Mouse (Mus musculus) thymus, adult 2 months (tissue): ENCODE measurements around the gene Hip1r.
A peak's percentile ranks its signal among the peaks of the same experiment; 100 is the strongest.

Experiments
- CTCF ChIP-seq: fragments of 200-500 bp; IDR thresholded peaks from 2 replicates; pipeline ENCODE4 v1.5.1; 2012; ENCODE audit warnings: mild to moderate bottlenecking, control low read depth, low read length, moderate library complexity, borderline replicate concordance; ENCODE audit not compliant: control insufficient read depth, poor library complexity, insufficient read depth; ENCODE audit errors: extremely low read depth
- POLR2A ChIP-seq: fragments of 200-500 bp; IDR thresholded peaks from 2 replicates; pipeline ENCODE4 v1.6.1; 2012; ENCODE audit warnings: mild to moderate bottlenecking, low read length, control low read depth, moderate library complexity; ENCODE audit not compliant: control insufficient read depth, poor library complexity, insufficient read depth; ENCODE audit errors: extremely low read depth

- TF ChIP-seq POLR2A (no peak), CTCF (peak; percentile 95)
Measured at GRCm38 (mm10) chr5:123992794-123993193, 19.4 kb downstream of the Hip1r start.
